Mouse (Mus musculus): ENCODE results near the gene Hnrnpc. TPM values are rescaled to one million over a fixed set of nuclear protein-coding genes. Genes with fewer than 3 reads are reported as not detected.

The Hnrnpc gene
- polyA plus RNA-seq, 1 experiment from 2014 or later: 359 TPM

GRCm38 (mm10) chr14:52035926-52036325 is 67.9 kb downstream of the Hnrnpc start:
- ATAC-seq: no peak
- ChIA-PET CTCF (interaction anchor here (1.0 to 1.1 kb wide), 2 partner anchors 12 to 34 kb away, joined by 3 to 6 read pairs; no protein-coding TSS in a partner anchor), POLR2A (no interaction called here)
- in situ Hi-C loops (cut with MboI; ENCODE audit: low pct_unique_long_range_greater_than_20kb): no loop called here
- H3K27me3 ChIP-seq: peaks cover 3% of the 10 kb centered on the region
- no peak for DNase-seq (ENCODE audit: low read depth, low spot score)
- no peak for TF ChIP-seq CTCF (IDR thresholded peaks at IDR 0.05)

- DNase-seq (ENCODE audit: low read depth, low spot score) (no peak), ATAC-seq (no peak)
- in situ Hi-C loops (cut with MboI; ENCODE audit: low pct_unique_long_range_greater_than_20kb): no loop called here
- no peaks in the 10 kb centered on the region for H3K27me3 ChIP-seq
- ChIA-PET POLR2A (no interaction called here), CTCF (interaction anchor here (1.3 kb wide), 1 partner anchor 25 kb away, joined by 3 read pairs; no protein-coding TSS in a partner anchor)
- no peak for TF ChIP-seq CTCF (IDR thresholded peaks at IDR 0.05)
These were observed 77.5 kb downstream of the Hnrnpc start for GRCm38 (mm10) chr14:52026342-52026741.

- in situ Hi-C loops (cut with MboI; ENCODE audit: low pct_unique_long_range_greater_than_20kb): loop anchor here (5.0 kb wide), 1 partner anchor 117 kb away; no protein-coding TSS in a partner anchor
- no peak for ATAC-seq
- TF ChIP-seq CTCF (IDR thresholded peaks at IDR 0.05): no peak
- CTCF ChIA-PET: interaction anchor here (2.4 kb wide), 1 partner anchor 12 kb away, joined by 6 read pairs; no protein-coding TSS in a partner anchor
- POLR2A ChIA-PET: no interaction called here
- no peaks in the 10 kb centered on the region for H3K27me3 ChIP-seq
- DNase-seq (ENCODE audit: low read depth, low spot score): no peak
These were observed 79.7 kb downstream of the Hnrnpc start for GRCm38 (mm10) chr14:52024133-52024532.

Other genes starting within 250 kb of the Hnrnpc start
- 27.5 TPM for gene Mettl17, start 219.2 kb downstream of the Hnrnpc start, polyA plus RNA-seq (2021)
- gene Slc39a2, start 211.1 kb downstream of the Hnrnpc start, polyA plus RNA-seq (2021): 0.15 TPM
- 1.1 TPM for gene Ndrg2, start 189.9 kb downstream of the Hnrnpc start, polyA plus RNA-seq (2021)
- not detected for gene Tppp2, start 185.6 kb downstream of the Hnrnpc start, polyA plus RNA-seq (2021)
- not detected for gene Rnase13, start 181.3 kb downstream of the Hnrnpc start, polyA plus RNA-seq (2021)
- 80.2 TPM for gene Arhgef40, start 119.3 kb downstream of the Hnrnpc start, polyA plus RNA-seq (2021)
- 3.4 TPM for gene Tmem253, start 88.4 kb downstream of the Hnrnpc start, polyA plus RNA-seq (2021)
- gene Zfp219, start 83.3 kb downstream of the Hnrnpc start, polyA plus RNA-seq (2021): 74.8 TPM
- gene Olfr221, start 61.6 kb downstream of the Hnrnpc start, polyA plus RNA-seq (2021): not detected
- gene Rpgrip1, start 6.7 kb upstream of the Hnrnpc start, polyA plus RNA-seq (2021): 6.4 TPM
- 65.7 TPM for gene Supt16, start 93.4 kb upstream of the Hnrnpc start, polyA plus RNA-seq (2021)
- gene Chd8, start 153.8 kb upstream of the Hnrnpc start, polyA plus RNA-seq (2021): 64.4 TPM
- gene Tox4, start 175.1 kb upstream of the Hnrnpc start, polyA plus RNA-seq (2021): 38.8 TPM
- gene Rab2b, start 175.5 kb upstream of the Hnrnpc start, polyA plus RNA-seq (2021): 20.5 TPM
- gene Mettl3, start 201.1 kb upstream of the Hnrnpc start, polyA plus RNA-seq (2021): 28.7 TPM
- gene Sall2, start 224.7 kb upstream of the Hnrnpc start, polyA plus RNA-seq (2021): 16.8 TPM